Mouse (Mus musculus): Measurements from ENCODE around the gene Nfe2.

The Nfe2 gene

GRCm38 (mm10) chr15:103250195-103250740 is 7.9 kb downstream of the Nfe2 start:
- WGBS = 38% methylated on average over 2 of the region's 2 CpGs

- WGBS = 91% methylated on average over 6 of the region's 6 CpGs
Measured at GRCm38 (mm10) chr15:103249511-103249910, 8.7 kb downstream of the Nfe2 start.

- WGBS = 63% methylated on average over 28 of the region's 28 CpGs
Measured at GRCm38 (mm10) chr15:103248401-103249313, 9.5 kb downstream of the Nfe2 start.

GRCm38 (mm10) chr15:103247078-103247781 is 11.0 kb downstream of the Nfe2 start:
- WGBS = 85% methylated on average over 9 of the region's 9 CpGs

GRCm38 (mm10) chr15:103245616-103246015 is 12.6 kb downstream of the Nfe2 start:
- 77% methylated on average over 6 of the region's 6 CpGs for WGBS

- 56% methylated on average over 8 of the region's 8 CpGs for WGBS
Measured at GRCm38 (mm10) chr15:103242885-103243284, 15.3 kb downstream of the Nfe2 start.

GRCm38 (mm10) chr15:103241071-103242018 is 16.9 kb downstream of the Nfe2 start:
- WGBS = 9% methylated on average over 12 of the region's 12 CpGs

GRCm38 (mm10) chr15:103240160-103241028 is 17.8 kb downstream of the Nfe2 start, which contains the start of gene Hnrnpa1:
TSS of gene Hnrnpa1 (plus strand) at chr15:103240432.
- WGBS = under 1% methylated on average over 47 of the region's 47 CpGs

- under 1% methylated on average over 39 of the region's 39 CpGs for WGBS
Measured at GRCm38 (mm10) chr15:103239685-103240159, 18.5 kb downstream of the Nfe2 start, which contains the start of gene Cbx5. TSS of gene Cbx5 (minus strand) at chr15:103239816.

- WGBS = under 1% methylated on average over 26 of the region's 26 CpGs
Measured at GRCm38 (mm10) chr15:103239130-103239684, 19.0 kb downstream of the Nfe2 start.

GRCm38 (mm10) chr15:103237295-103237694 is 20.9 kb downstream of the Nfe2 start:
- 92% methylated on average over 7 of the region's 7 CpGs for WGBS

- 41% methylated on average over 2 of the region's 2 CpGs for WGBS
Measured at GRCm38 (mm10) chr15:103233119-103233518, 25.1 kb downstream of the Nfe2 start.

- WGBS = 63% methylated on average over 2 of the region's 2 CpGs
Measured at GRCm38 (mm10) chr15:103228904-103229303, 29.3 kb downstream of the Nfe2 start.

- WGBS = 85% methylated on average over 2 of the region's 2 CpGs
Measured at GRCm38 (mm10) chr15:103227572-103227971, 30.6 kb downstream of the Nfe2 start.

GRCm38 (mm10) chr15:103227022-103227421 is 31.2 kb downstream of the Nfe2 start:
- WGBS = 61% methylated on average over 3 of the region's 3 CpGs

GRCm38 (mm10) chr15:103224161-103224560 is 34.0 kb downstream of the Nfe2 start:
- WGBS = 86% methylated on average over 2 of the region's 2 CpGs

- WGBS = 86% methylated on average over 1 of the region's 1 CpGs
Measured at GRCm38 (mm10) chr15:103221386-103221785, 36.8 kb downstream of the Nfe2 start.

- 61% methylated on average over 3 of the region's 3 CpGs for WGBS
Measured at GRCm38 (mm10) chr15:103220785-103221184, 37.4 kb downstream of the Nfe2 start.

- 56% methylated on average over 2 of the region's 2 CpGs for WGBS
Measured at GRCm38 (mm10) chr15:103216052-103216451, 42.2 kb downstream of the Nfe2 start.

Measured in cerebral cortex, adult 2 months (tissue).